Mouse (Mus musculus) layer of hippocampus, adult 2 months (tissue): ENCODE measurements around the gene Trrap. TPM values are rescaled to one million over a fixed set of nuclear protein-coding genes. Genes with fewer than 3 reads are reported as not detected.

ENCODE experiments used
- DNase-seq, 2 experiments: peaks; one replicate each; pipeline ENCODE4 v3.0.0; 2022; ENCODE audit warnings: low spot score in 2 of 2
- H3K27ac ChIP-seq: fragments of 200-600 bp; 2 replicates; pipeline ENCODE4 v1.8.1; 2022
- H3K4me3 ChIP-seq: fragments of 200-600 bp; 2 replicates; pipeline ENCODE4 v1.8.1; 2022; ENCODE audit warnings: mild to moderate bottlenecking
- CTCF ChIP-seq: fragments of 200-600 bp; conservative IDR thresholded peaks from 2 replicates; pipeline ENCODE4 v1.8.1; 2022; ENCODE audit warnings: antibody characterized with exemption, mild to moderate bottlenecking, moderate library complexity
- total RNA-seq, 2 experiments: library from RNA; stranded (reverse); gene quantifications; 2 replicates each; pipeline ENCODE4 v1.2.3; 2021

Trrap gene
- total RNA-seq, 2 experiments from 2014 or later, result 175 to 189 TPM

- Histone ChIP-seq H3K4me3 (no peak overlapping the region), H3K27ac (no peak overlapping the region)
- TF ChIP-seq CTCF, result no peak
- peak in 1 of 2 experiments; percentile 29 for DNase-seq
These were observed 93.4 kb downstream of the Trrap start for GRCm38 (mm10) chr5:144860913-144861312.

GRCm38 (mm10) chr5:144866923-144867322 lies 99.4 kb downstream of the Trrap start:
- TF ChIP-seq CTCF, result peak; percentile 72
- Histone ChIP-seq H3K27ac (no peak overlapping the region), H3K4me3 (no peak overlapping the region)
- DNase-seq, result no peak

GRCm38 (mm10) chr5:144869466-144869865 lies 101.9 kb downstream of the Trrap start:
- no peak overlapping the region for H3K4me3 ChIP-seq
- TF ChIP-seq CTCF, result no peak
- no peak overlapping the region for H3K27ac ChIP-seq
- no peak for DNase-seq

GRCm38 (mm10) chr5:144870782-144871181 lies 103.2 kb downstream of the Trrap start:
- no peak for TF ChIP-seq CTCF
- no peak overlapping the region for H3K27ac ChIP-seq
- no peak for DNase-seq
- no peak overlapping the region for H3K4me3 ChIP-seq

- DNase-seq, result no peak
- H3K4me3 ChIP-seq, result no peak overlapping the region
- peak; percentile 70 for TF ChIP-seq CTCF
- H3K27ac ChIP-seq, result no peak overlapping the region
These were observed 104.2 kb downstream of the Trrap start for GRCm38 (mm10) chr5:144871775-144872174.

- no peak for TF ChIP-seq CTCF
- Histone ChIP-seq H3K27ac (no peak overlapping the region), H3K4me3 (no peak overlapping the region)
- DNase-seq, result no peak
These were observed 104.8 kb downstream of the Trrap start for GRCm38 (mm10) chr5:144872326-144872725.

- DNase-seq, result no peak
- Histone ChIP-seq H3K27ac (no peak overlapping the region), H3K4me3 (no peak overlapping the region)
- no peak for TF ChIP-seq CTCF
These were observed 105.3 kb downstream of the Trrap start for GRCm38 (mm10) chr5:144872867-144873266.

- Histone ChIP-seq H3K27ac (no peak overlapping the region), H3K4me3 (no peak overlapping the region)
- DNase-seq, result no peak
- no peak for TF ChIP-seq CTCF
These were observed 107.7 kb downstream of the Trrap start for GRCm38 (mm10) chr5:144875227-144875626.

GRCm38 (mm10) chr5:144875892-144876291 lies 108.4 kb downstream of the Trrap start:
- peak; percentile 100 for TF ChIP-seq CTCF
- Histone ChIP-seq H3K4me3 (no peak overlapping the region), H3K27ac (no peak overlapping the region)
- peak; percentile 51 to 78 for DNase-seq

- Histone ChIP-seq H3K4me3 (no peak overlapping the region), H3K27ac (no peak overlapping the region)
- no peak for DNase-seq
- no peak for TF ChIP-seq CTCF
These were observed 109.5 kb downstream of the Trrap start for GRCm38 (mm10) chr5:144877021-144877420.

GRCm38 (mm10) chr5:144881670-144882399 lies 114.3 kb downstream of the Trrap start:
- no peak for TF ChIP-seq CTCF
- DNase-seq, result peak; percentile 33 to 55
- Histone ChIP-seq H3K27ac (peak overlapping the region; percentile 68; the same call in 1 of the 2 replicates), H3K4me3 (no peak overlapping the region)

- DNase-seq, result peak; percentile 24 to 33
- H3K27ac ChIP-seq, result no peak overlapping the region
- TF ChIP-seq CTCF, result peak; percentile 76
These were observed 117.2 kb downstream of the Trrap start for GRCm38 (mm10) chr5:144884629-144885217.

GRCm38 (mm10) chr5:144885968-144886650 lies 118.6 kb downstream of the Trrap start:
- 0 out of 2 replicates have a peak, but pooled peaks have one; percentile 23 for TF ChIP-seq CTCF
- Histone ChIP-seq H3K4me3 (no peak overlapping the region), H3K27ac (no peak overlapping the region)
- no peak for DNase-seq

More at GRCm38 (mm10) chr5:144884629-144885217, 117.2 kb downstream of the Trrap start:
- H3K4me3 ChIP-seq, result no peak overlapping the region
